Mouse (Mus musculus) megakaryocyte, embryonic 14.5 days (primary cell): Measurements from ENCODE around the gene Atp5d. TPM values are rescaled to one million over a fixed set of nuclear protein-coding genes. Genes with fewer than 3 reads are reported as not detected.

Experiments
- H3K27me3 ChIP-seq: replicated peaks from 2 replicates; pipeline ENCODE3; 2012; ENCODE audit warnings: inconsistent platforms
- H3K36me3 ChIP-seq: replicated peaks from 2 replicates; pipeline ENCODE3; 2012; ENCODE audit warnings: low read length, inconsistent platforms, mixed read lengths
- H3K4me1 ChIP-seq: 2 replicates; pipeline ENCODE4 v1.6.1; 2012; ENCODE audit warnings: inconsistent platforms
- H3K4me3 ChIP-seq: replicated peaks from 2 replicates; pipeline ENCODE3; 2012; ENCODE audit warnings: moderate library complexity, mild to moderate bottlenecking, inconsistent platforms
- H3K9me3 ChIP-seq: 2 replicates; pipeline ENCODE4 v1.6.1; 2012; ENCODE audit warnings: inconsistent platforms
- FLI1 ChIP-seq: IDR thresholded peaks from 2 replicates; pipeline ENCODE4 v1.6.1; 2012; ENCODE audit warnings: low read length, inconsistent platforms, mixed read lengths
- GATA1 ChIP-seq: IDR thresholded peaks from 3 replicates; pipeline ENCODE4 v1.6.1; 2012; ENCODE audit warnings: mixed read lengths, low read length, inconsistent platforms, borderline replicate concordance
- polyA plus RNA-seq: library from polyadenylated mRNA; stranded (reverse); fragments of >175 nt; gene quantifications from 2 replicates; pipeline ENCODE4 v1.2.3, GENCODE M21; 2012; ENCODE audit warnings: low replicate concordance; ENCODE audit not compliant: insufficient read depth

Atp5d gene
- polyA plus RNA-seq, 1 experiment: 1,192 TPM

DNA sequence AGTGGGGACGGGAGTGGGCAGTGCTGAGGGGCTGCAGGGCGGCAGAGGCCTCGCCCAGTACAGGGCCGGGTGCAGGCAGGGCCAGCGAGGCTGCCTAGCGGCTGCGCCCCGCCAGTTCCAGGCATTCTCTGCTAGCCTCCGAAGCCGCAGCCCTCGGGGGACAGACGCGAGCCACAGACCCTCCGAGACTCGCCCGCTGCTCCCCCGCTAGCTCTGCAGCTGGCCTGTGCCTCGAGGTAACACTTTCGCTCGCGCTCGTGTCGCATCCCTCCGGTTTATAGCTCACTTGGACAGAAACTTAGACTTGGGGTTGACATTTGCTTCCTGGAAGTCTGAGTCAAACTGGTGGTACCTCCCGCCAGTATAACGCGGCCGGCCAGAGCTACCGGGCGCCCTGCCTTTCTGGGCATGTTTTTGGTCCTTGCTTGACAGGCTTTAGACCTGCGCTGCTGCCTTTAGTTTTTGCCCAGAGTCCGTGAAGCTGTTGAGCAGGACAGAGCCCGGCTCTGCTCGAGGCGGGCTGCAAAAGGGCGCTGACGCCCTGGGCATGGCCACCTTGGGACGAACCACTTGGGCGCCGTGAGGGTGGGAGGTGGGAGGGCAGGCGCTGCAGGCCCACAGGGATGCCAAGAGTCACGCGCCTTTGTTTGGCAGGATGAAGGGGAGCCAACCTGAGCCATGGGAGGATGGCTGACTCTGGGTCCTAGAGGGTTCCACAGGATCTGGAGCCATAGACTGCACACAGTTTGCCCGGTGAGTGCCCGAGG lies 33.5 kb downstream of the Atp5d start:
- Histone ChIP-seq H3K4me1 (peaks cover 75% of the 10 kb centered on the region), H3K36me3 (peaks cover 39% of the 10 kb centered on the region)
- TF ChIP-seq FLI1 (no peak), GATA1 (no peak)

GRCm38 (mm10) chr10:80172527-80173292 lies 34.3 kb downstream of the Atp5d start, which contains the start of gene 1600002K03Rik:
Gene 1600002K03Rik (plus strand): TSS chr10:80172944.
- Histone ChIP-seq H3K4me1 (peaks cover 72% of the 10 kb centered on the region), H3K36me3 (peaks cover 39% of the 10 kb centered on the region), H3K27me3 (peaks cover 10% of the 10 kb centered on the region), H3K9me3 (no peaks in the 10 kb centered on the region), H3K4me3 (peak within 1 kb of the TSS; percentile 96)
- no peak for TF ChIP-seq GATA1
- no peak for TF ChIP-seq FLI1

More for the DNA sequence above, 33.5 kb downstream of the Atp5d start:
- no peaks in the 10 kb centered on the region for H3K9me3 ChIP-seq
- H3K4me3 ChIP-seq: peak overlapping the region; percentile 96
- H3K27me3 ChIP-seq: peaks cover 3% of the 10 kb centered on the region

- H3K36me3 ChIP-seq: peaks cover 39% of the 10 kb centered on the region
- H3K4me1 ChIP-seq: peaks cover 71% of the 10 kb centered on the region
- H3K4me3 ChIP-seq: peak overlapping the region; percentile 90
- H3K9me3 ChIP-seq: no peaks in the 10 kb centered on the region
- peaks cover 16% of the 10 kb centered on the region for H3K27me3 ChIP-seq
- TF ChIP-seq FLI1: no peak
- TF ChIP-seq GATA1: no peak
These were observed 34.9 kb downstream of the Atp5d start for GRCm38 (mm10) chr10:80173358-80173757.

DNA sequence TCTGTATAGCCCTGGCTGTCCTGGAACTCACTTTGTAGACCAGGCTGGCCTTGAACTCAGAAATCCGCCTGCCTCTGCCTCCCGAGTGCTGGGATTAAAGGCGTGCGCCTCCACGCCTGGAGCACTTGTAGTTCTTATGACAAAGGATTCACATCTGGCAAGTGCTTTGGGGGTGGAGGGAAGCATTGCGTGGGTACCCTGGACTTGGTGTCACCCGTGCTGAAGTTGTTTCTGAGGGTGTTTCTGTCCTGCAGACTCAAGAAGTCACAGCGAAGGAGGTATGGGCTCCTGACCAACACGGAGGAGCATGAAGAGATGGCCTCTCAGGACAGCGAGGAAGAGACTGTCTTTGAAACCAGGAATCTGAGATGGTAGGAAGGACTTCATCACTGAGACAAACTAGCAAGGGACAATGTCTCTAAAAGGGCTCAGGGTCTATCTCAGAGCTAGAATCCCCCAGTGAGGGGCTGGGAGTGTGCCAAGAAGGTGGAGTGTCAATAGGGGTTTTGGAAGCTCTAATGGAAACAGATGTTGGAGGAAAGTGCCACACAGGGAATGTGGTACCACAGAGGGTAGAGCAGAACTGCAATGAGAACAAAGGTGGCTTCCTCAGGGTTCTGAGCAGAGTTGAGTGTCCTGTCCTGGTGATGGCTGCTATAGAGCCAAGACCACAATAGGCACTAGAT lies 35.7 kb downstream of the Atp5d start:
- peaks cover 67% of the 10 kb centered on the region for H3K4me1 ChIP-seq
- H3K4me3 ChIP-seq: peak overlapping the region; percentile 31
- H3K9me3 ChIP-seq: no peaks in the 10 kb centered on the region
- peaks cover 24% of the 10 kb centered on the region for H3K27me3 ChIP-seq
- H3K36me3 ChIP-seq: peaks cover 39% of the 10 kb centered on the region
- TF ChIP-seq GATA1: no peak
- no peak for TF ChIP-seq FLI1

DNA sequence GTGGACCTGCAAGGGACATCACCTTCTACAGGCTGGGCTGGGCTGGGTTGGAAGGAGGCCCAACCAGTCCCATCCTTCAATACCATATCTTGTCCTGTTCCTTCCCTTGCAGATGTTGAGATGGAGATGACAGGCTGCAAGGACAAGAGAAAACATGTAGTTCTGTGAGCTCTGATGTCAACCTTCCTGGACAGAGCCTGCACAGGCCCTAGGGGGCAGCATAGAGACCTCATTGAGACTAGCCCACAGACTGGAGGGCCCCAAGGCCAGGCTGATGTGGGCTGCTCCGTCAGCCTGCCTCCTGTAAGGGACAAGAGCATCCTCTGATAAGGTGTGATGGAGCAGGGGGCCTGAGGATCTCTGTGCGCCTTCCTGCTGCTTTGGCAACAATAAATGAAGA lies 36.3 kb downstream of the Atp5d start:
- peaks cover 33% of the 10 kb centered on the region for H3K36me3 ChIP-seq
- peak overlapping the region; percentile 31 for H3K4me3 ChIP-seq
- peaks cover 64% of the 10 kb centered on the region for H3K4me1 ChIP-seq
- no peak for TF ChIP-seq GATA1
- no peak for TF ChIP-seq FLI1
- H3K27me3 ChIP-seq: peaks cover 29% of the 10 kb centered on the region
- H3K9me3 ChIP-seq: no peaks in the 10 kb centered on the region

DNA sequence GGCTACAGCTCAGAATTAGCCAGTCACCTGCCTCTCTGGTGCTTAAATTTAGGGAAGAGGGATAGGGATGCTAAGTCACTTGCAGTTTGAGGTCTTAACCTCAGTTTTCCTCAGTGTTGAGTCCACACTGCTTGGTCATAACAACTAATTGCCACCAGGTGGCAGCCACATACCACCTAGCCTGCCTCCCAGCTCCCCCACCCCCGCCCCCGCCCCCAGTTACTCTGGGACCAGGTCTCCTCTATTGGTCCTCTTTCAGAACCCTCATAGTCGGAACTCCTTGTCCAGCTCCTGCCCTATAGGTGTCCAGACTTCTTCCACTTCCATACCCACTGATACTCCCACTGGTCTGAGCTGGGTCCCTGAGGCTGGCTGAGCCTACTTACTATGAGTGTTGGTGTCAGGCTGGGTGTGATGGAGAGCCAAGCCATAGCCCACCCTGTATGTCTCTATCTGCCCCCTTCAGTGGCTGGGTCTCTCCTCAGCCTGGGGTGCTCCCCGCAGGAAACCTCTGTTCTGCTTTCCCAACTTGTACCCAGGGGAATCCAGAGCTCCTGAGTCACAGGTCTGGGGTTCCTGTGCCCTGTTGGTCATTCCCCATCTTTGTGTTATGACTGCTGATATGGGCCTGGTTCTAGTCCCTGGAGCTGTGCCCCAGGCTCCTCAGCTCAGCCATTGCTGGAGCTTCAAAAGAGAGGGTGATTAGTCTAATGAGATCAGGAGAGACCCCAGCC lies 37.3 kb downstream of the Atp5d start:
- TF ChIP-seq GATA1 (no peak), FLI1 (no peak)

DNA sequence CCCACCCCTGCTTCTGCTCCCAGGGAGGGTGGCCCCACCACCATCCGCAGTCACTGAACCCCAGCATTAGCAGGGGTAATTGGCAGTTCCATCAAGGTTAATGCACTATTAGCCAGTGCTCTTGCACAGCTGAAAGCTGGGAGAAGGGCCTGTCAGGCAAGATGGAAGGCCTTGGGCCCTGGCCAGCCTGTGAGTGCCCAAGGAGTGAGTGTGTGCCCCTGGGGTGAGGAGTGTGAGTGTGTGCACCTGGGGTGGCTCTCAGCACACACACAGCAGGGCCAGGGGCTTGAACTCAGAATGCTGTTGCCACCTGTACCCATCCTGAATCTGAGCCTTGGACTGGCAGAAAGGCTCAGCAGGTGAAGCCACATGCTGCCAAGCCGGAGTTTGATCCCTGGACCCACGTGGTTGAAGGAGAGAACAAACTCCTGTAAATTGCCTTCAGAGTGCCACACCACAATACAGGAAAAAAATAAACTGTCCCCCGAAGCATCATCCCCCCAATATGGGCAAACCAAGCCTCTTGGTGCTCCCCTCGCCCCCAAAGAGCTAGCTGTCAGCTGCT lies 37.9 kb downstream of the Atp5d start:
- peaks cover 45% of the 10 kb centered on the region for H3K27me3 ChIP-seq
- peaks cover 56% of the 10 kb centered on the region for H3K4me1 ChIP-seq
- H3K9me3 ChIP-seq: no peaks in the 10 kb centered on the region
- H3K4me3 ChIP-seq: no peak overlapping the region
- H3K36me3 ChIP-seq: peaks cover 17% of the 10 kb centered on the region
- no peak for TF ChIP-seq FLI1
- TF ChIP-seq GATA1: no peak

More for the DNA sequence above, 37.3 kb downstream of the Atp5d start:
- Histone ChIP-seq H3K9me3 (no peaks in the 10 kb centered on the region), H3K4me1 (peaks cover 58% of the 10 kb centered on the region), H3K27me3 (peaks cover 39% of the 10 kb centered on the region), H3K4me3 (no peak overlapping the region), H3K36me3 (peaks cover 23% of the 10 kb centered on the region)

GRCm38 (mm10) chr10:80177441-80178279 lies 39.2 kb downstream of the Atp5d start:
- Histone ChIP-seq H3K9me3 (no peaks in the 10 kb centered on the region), H3K4me1 (peaks cover 43% of the 10 kb centered on the region), H3K36me3 (peaks cover 6% of the 10 kb centered on the region), H3K4me3 (no peak overlapping the region), H3K27me3 (peaks cover 58% of the 10 kb centered on the region)
- no peak for TF ChIP-seq GATA1
